Mouse (Mus musculus) lung, embryonic 14.5 days (tissue): ENCODE data around the gene Lsm14b. TPM values are rescaled to one million over a fixed set of nuclear protein-coding genes. Genes with fewer than 3 reads are reported as not detected.
A peak's percentile ranks its signal among the peaks of the same experiment; 100 is the strongest.

Source experiments
- ATAC-seq: fragments of 200-750 bp; cut with Nextera tagmentation; 2 replicates; pipeline ENCODE4 v1.8.0; 2017; ENCODE audit warnings: mild to moderate bottlenecking, moderate TSS enrichment, moderate library complexity; ENCODE audit not compliant: insufficient read depth
- DNase-seq: peaks from one replicate; pipeline ENCODE4 v3.0.0-alpha.2; 2015
- H3K27ac ChIP-seq: fragments of 300-500 bp; sonication (generic); 2 replicates; pipeline ENCODE4 v1.5.1; 2014; ENCODE audit warnings: low read depth, mild to moderate bottlenecking, moderate library complexity
- H3K27me3 ChIP-seq: fragments of 300-500 bp; sonication (generic); 2 replicates; pipeline ENCODE4 v1.6.1; 2014; ENCODE audit warnings: low read length, control low read depth; ENCODE audit not compliant: insufficient read depth
- H3K36me3 ChIP-seq: fragments of 300-500 bp; sonication (generic); 2 replicates; pipeline ENCODE4 v1.6.1; 2014; ENCODE audit warnings: control low read depth; ENCODE audit not compliant: insufficient read depth
- H3K4me1 ChIP-seq: fragments of 300-500 bp; sonication (generic); 2 replicates; pipeline ENCODE4 v1.6.1; 2014; ENCODE audit warnings: antibody characterized with exemption, control low read depth; ENCODE audit not compliant: insufficient read depth
- H3K4me2 ChIP-seq: fragments of 300-500 bp; sonication (generic); 2 replicates; pipeline ENCODE4 v1.6.1; 2014; ENCODE audit warnings: mild to moderate bottlenecking
- H3K4me3 ChIP-seq: fragments of 300-500 bp; sonication (generic); 2 replicates; pipeline ENCODE4 v1.5.1; 2014; ENCODE audit warnings: low read depth, low read length
- H3K9ac ChIP-seq: fragments of 300-500 bp; sonication (generic); 2 replicates; pipeline ENCODE4 v1.6.1; 2014
- H3K9me3 ChIP-seq: fragments of 300-500 bp; sonication (generic); 2 replicates; pipeline ENCODE4 v1.6.1; 2016; ENCODE audit warnings: low read depth, low read length, control low read depth
- CTCF ChIP-seq: IDR thresholded peaks from 2 replicates; pipeline ENCODE4 v1.5.1; 2016; ENCODE audit warnings: antibody characterized with exemption, low read depth
- WGBS: fragments of 180-500 bp; shearing (Covaris S2); extraction: QIAGEN DNeasy Blood & Tissue Kit; methylation state at CpG from one replicate; pipeline ENCODE4 v1.1.7; 2014; 5-methylcytosine and 5-hydroxymethylcytosine counted together
- polyA plus RNA-seq: library from polyadenylated mRNA; unstranded; fragments of >200 nt; fragmentation: Nextera tagmentation; extraction: Ambion mirVana; gene quantifications from 2 replicates; pipeline ENCODE4 v1.2.1, GENCODE M21; 2014

Gene Lsm14b
- polyA plus RNA-seq, 1 experiment from 2014 or later = 6.8 TPM

DNA sequence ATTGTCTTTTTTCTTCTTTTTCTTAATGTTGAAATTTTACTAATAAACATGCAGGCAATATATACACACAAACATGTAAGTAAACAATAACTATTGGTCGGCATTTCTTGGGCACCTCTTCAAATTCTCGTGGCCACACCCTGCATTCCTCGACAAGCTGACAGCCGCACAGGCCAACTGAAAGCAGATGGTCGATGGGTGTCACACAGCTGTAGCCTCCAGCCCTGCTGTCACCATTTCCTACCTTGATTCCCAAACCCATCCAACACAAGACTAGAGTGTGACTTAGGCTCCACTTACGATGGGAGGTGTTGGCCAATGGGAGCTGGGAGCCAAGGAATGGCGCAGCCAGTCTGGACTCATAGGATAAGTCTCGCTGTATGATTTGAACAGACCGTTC lies 23.2 kb upstream of the Lsm14b start:
- no peak for DNase-seq
- no peak for ATAC-seq
- Histone ChIP-seq H3K9ac (no peak overlapping the region), H3K4me1 (no peaks in the 10 kb centered on the region), H3K4me3 (no peak overlapping the region), H3K27ac (no peak overlapping the region), H3K36me3 (no peaks in the 10 kb centered on the region), H3K9me3 (no peaks in the 10 kb centered on the region), H3K4me2 (no peak overlapping the region), H3K27me3 (no peaks in the 10 kb centered on the region)
- no peak for TF ChIP-seq CTCF
- WGBS = 81% methylated on average over 9 of the region's 9 CpGs

DNA sequence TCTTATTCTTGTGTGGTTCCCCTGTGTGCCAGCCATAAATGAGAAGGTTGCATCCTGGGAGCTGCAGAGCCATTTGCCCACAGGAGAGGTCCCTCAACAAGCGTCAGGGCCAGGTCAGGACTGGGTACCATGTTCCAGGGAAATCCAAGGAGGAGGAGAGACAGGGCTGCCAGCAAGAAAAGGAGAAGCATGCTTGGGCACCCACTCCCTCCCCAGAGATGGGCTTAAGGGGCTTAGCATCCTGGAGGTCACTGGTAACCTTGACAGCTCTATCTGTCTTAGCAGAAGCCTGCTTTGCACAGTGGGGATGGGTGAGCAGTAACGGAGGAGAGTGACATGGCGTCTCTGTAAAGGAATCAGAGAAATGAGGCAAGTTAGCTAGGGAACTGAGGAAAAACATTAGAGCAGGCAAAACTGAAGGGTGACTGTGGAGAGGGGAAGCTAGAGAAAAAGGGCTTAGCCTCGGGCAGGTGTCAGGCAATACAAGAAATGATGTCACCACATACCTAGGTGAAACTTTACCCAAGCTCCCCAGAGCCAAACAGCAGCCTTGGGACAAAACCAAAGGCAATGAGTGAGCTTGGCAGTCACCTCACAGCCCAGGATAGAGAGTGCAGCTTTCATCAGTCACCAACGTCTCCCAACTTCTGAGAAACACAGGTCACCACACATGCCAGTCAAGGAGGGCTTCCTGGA lies 19.0 kb upstream of the Lsm14b start:
- Histone ChIP-seq H3K9me3 (no peaks in the 10 kb centered on the region), H3K9ac (no peak overlapping the region), H3K36me3 (no peaks in the 10 kb centered on the region), H3K27me3 (no peaks in the 10 kb centered on the region), H3K4me2 (no peak overlapping the region), H3K4me1 (no peaks in the 10 kb centered on the region), H3K4me3 (no peak overlapping the region), H3K27ac (no peak overlapping the region)
- no peak for ATAC-seq
- no peak for DNase-seq
- WGBS = 39% methylated on average over 5 of the region's 5 CpGs
- TF ChIP-seq CTCF = no peak

DNA sequence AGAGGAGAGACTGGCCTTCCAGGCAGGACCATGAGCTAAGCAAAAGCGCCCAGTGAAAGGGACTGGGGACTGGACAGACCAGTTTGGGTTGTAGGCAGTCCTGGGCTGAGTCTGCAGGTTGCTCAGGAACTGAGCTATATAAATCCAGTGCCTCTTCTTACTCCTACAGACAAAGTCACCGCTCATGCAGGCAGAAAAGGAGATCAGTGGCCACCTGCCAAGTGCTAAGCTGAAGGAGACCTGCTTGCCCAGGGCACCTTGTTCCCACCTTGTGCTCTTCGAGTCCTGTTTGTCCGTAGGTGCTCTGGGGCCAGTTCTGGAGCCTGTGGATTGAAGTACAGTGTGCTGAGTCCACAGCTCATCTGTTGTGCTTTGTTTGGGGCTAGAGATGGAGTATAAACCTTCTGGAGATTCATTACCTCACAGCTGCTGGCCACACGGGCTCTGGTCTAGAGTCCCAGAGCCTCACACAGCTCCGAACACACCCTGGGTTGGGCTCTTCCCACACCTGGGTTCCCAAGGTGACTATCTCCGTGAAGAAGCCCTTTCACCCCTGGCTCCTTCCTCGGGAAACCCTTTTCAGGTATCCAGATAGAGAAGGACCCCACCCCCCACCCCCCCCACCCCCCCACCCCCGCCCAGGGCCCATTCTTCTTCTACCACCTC lies 18.3 kb upstream of the Lsm14b start:
- DNase-seq (peak; percentile 17), ATAC-seq (no peak)
- Histone ChIP-seq H3K27ac (no peak overlapping the region), H3K9me3 (no peaks in the 10 kb centered on the region), H3K4me1 (no peaks in the 10 kb centered on the region), H3K36me3 (no peaks in the 10 kb centered on the region), H3K9ac (no peak overlapping the region), H3K4me3 (no peak overlapping the region), H3K4me2 (no peak overlapping the region), H3K27me3 (no peaks in the 10 kb centered on the region)
- TF ChIP-seq CTCF = no peak
- 29% methylated on average over 9 of the region's 9 CpGs for WGBS

DNA sequence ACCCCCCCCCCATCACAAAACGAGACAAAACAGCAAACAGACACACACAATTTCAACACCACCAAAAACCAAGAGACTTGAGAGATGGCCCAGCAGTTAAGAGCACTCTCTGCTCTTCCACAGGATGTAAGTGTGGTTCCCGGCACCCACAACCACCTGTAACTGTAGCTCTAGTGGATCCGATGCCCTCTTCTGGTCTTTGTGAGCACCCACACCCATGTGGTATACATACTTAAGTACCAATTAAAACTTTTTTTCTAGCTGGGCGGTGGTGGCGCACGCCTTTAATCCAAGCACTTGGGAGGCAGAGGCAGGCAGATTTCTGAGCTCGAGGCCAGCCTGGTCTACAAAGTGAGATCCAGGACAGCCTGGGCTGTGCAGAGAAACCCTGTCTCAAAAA lies 14.1 kb upstream of the Lsm14b start:
- ATAC-seq = no peak
- Histone ChIP-seq H3K9ac (no peak overlapping the region), H3K9me3 (no peaks in the 10 kb centered on the region), H3K27ac (no peak overlapping the region), H3K4me1 (no peaks in the 10 kb centered on the region), H3K4me3 (no peak overlapping the region), H3K4me2 (no peak overlapping the region), H3K36me3 (no peaks in the 10 kb centered on the region), H3K27me3 (no peaks in the 10 kb centered on the region)
- TF ChIP-seq CTCF = no peak
- DNase-seq = no peak
- WGBS = 89% methylated on average over 7 of the region's 7 CpGs

DNA sequence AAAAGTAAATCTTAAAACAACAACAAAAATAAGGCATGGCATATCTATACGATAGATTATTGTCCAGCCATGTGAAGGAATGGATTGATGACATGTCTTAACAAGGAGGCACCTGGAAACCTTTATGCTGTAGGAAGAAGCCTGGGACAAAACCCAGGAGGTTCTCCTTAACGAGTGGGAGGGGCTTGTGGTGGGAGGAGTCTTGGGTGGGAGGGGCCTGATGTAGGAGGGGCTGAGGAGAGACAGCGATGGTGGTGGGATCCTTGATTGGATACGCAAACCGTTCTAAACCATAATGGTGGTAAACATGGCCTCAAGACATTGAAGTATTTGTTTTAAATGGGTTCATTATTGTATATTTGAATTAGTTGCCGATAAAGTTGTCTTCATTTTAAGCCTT lies 13.4 kb upstream of the Lsm14b start:
- WGBS = 83% methylated on average over 6 of the region's 6 CpGs
- H3K4me2 ChIP-seq = no peak overlapping the region
- TF ChIP-seq CTCF = no peak
- ATAC-seq (no peak), DNase-seq (no peak)
- H3K4me3 ChIP-seq = no peak overlapping the region
- H3K9me3 ChIP-seq = no peaks in the 10 kb centered on the region
- no peak overlapping the region for H3K9ac ChIP-seq
- no peak overlapping the region for H3K27ac ChIP-seq
- H3K4me1 ChIP-seq = no peaks in the 10 kb centered on the region
- no peaks in the 10 kb centered on the region for H3K36me3 ChIP-seq
- no peaks in the 10 kb centered on the region for H3K27me3 ChIP-seq

DNA sequence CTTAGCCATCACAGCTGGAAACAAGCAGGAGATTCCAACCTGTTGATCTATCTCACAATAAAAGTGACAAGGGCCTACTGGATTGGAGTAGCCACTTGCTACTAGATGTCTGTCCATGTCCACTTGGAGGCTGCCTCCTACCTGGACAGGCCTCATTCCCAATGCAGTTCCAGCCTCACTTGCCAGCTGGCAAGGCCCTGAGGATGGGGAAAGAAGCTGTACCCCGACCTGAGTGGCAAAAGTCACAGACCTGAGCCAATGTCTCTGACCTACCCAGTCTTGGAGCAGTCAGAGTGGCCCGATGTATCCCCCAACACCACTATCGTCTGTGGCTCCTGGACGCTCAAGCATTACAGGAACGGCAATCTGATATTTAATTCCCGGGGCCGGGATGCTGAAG lies 11.1 kb upstream of the Lsm14b start:
- Histone ChIP-seq H3K4me1 (no peaks in the 10 kb centered on the region), H3K9ac (no peak overlapping the region), H3K4me2 (no peak overlapping the region), H3K4me3 (no peak overlapping the region), H3K27ac (no peak overlapping the region), H3K36me3 (no peaks in the 10 kb centered on the region), H3K9me3 (no peaks in the 10 kb centered on the region), H3K27me3 (no peaks in the 10 kb centered on the region)
- ATAC-seq = no peak
- DNase-seq = no peak
- no peak for TF ChIP-seq CTCF
- WGBS = 84% methylated on average over 7 of the region's 7 CpGs

DNA sequence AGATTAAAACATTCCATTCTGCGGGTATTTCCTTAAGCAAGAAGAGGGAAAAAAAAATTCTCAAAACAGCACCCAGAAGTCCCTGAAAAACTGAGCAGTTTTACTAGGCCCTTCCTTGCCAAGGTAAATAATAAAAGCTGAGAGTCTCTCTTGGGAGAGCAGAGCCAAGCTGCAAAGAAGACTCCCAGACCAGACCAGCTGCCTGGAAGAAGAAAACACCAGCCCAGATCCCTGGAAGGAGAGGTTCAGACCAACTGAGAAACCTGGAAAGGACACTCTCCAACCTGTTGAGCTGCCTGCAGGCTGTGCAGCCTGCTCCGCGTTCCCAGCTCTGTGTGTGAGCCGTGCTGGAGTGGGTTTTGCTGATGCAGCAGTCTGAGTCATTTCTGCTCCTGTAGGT lies 7.2 kb upstream of the Lsm14b start:
- Histone ChIP-seq H3K4me2 (no peak overlapping the region), H3K9me3 (no peaks in the 10 kb centered on the region), H3K27ac (no peak overlapping the region), H3K36me3 (no peaks in the 10 kb centered on the region), H3K4me3 (no peak overlapping the region), H3K4me1 (no peaks in the 10 kb centered on the region), H3K9ac (no peak overlapping the region), H3K27me3 (peaks cover 6% of the 10 kb centered on the region; the same call in 1 of the 2 replicates)
- 47% methylated on average over 4 of the region's 4 CpGs for WGBS
- no peak for TF ChIP-seq CTCF
- no peak for DNase-seq
- ATAC-seq = no peak
